Mouse (Mus musculus): Measurements from ENCODE around the gene Lias.

GRCm38 (mm10) chr5:65348168-65348567 is 43.1 kb upstream of the Lias start, which contains the start of gene Klb:
- TF ChIP-seq MAX (IDR thresholded peaks at IDR 0.05; ENCODE audit: low read length) (no peak), POLR2AphosphoS5 (IDR thresholded peaks at IDR 0.05; ENCODE audit: borderline replicate concordance, low read depth, low read length) (no peak), POLR2AphosphoS2 (IDR thresholded peaks at IDR 0.05; ENCODE audit: low read length) (no peak), ZNF384 (IDR thresholded peaks at IDR 0.05; ENCODE audit: low read depth, low read length) (no peak), HCFC1 (IDR thresholded peaks at IDR 0.05; ENCODE audit: low read depth, low read length) (no peak), POLR2A (IDR thresholded peaks at IDR 0.05; ENCODE audit: control insufficient read depth in 1 of 2, insufficient read depth in 1 of 2, low read depth in 1 of 2, low read length in 2 of 2, poor library complexity in 1 of 2) (no peak), SMC3 (IDR thresholded peaks at IDR 0.05; ENCODE audit: low read depth, low read length) (no peak), CTCF (IDR thresholded peaks at IDR 0.05 in 2 of 3, conservative IDR thresholded peaks at IDR 0.05 in 1 of 3; ENCODE audit: control insufficient read depth in 1 of 3, insufficient read depth in 1 of 3, low read depth in 2 of 3, low read length in 3 of 3, poor library complexity in 1 of 3, severe bottlenecking in 1 of 3) (no peak), UBTF (IDR thresholded peaks at IDR 0.05; ENCODE audit: borderline replicate concordance, insufficient read depth, low read depth, low read length) (no peak), KAT2A (conservative IDR thresholded peaks at IDR 0.05; ENCODE audit: low read depth, low read length) (no peak)

All from MEL (cell line).